Mouse (Mus musculus) gastrocnemius, adult 2 months (tissue): ENCODE data around the gene Dstn. TPM values are rescaled to one million over a fixed set of nuclear protein-coding genes. Genes with fewer than 3 reads are reported as not detected.
A peak's percentile ranks its signal among the peaks of the same experiment; 100 is the strongest.

ENCODE experiments used
- DNase-seq: peaks from one replicate; pipeline ENCODE4 v3.0.0; 2022
- H3K27ac ChIP-seq: fragments of 200-600 bp; 2 replicates; pipeline ENCODE4 v1.8.1; 2022; ENCODE audit warnings: mild to moderate bottlenecking
- H3K4me3 ChIP-seq: fragments of 200-600 bp; 2 replicates; pipeline ENCODE4 v1.8.1; 2022; ENCODE audit warnings: mild to moderate bottlenecking, moderate library complexity
- CTCF ChIP-seq: fragments of 200-600 bp; IDR thresholded peaks from 2 replicates; pipeline ENCODE4 v1.8.1; 2022; ENCODE audit warnings: antibody characterized with exemption, mild to moderate bottlenecking, moderate library complexity
- intact Hi-C: fragments of 180-260 bp; cut with DNase I; formaldehyde crosslinking; loops from one replicate; pipeline ENCODE4 v1.15.1; 2025
- total RNA-seq, 2 experiments: library from RNA; stranded (reverse); gene quantifications; 2 replicates each; pipeline ENCODE4 v1.2.3; 2021

Dstn gene
- total RNA-seq, 2 experiments from 2014 or later: 24.9 to 28.2 TPM

DNA sequence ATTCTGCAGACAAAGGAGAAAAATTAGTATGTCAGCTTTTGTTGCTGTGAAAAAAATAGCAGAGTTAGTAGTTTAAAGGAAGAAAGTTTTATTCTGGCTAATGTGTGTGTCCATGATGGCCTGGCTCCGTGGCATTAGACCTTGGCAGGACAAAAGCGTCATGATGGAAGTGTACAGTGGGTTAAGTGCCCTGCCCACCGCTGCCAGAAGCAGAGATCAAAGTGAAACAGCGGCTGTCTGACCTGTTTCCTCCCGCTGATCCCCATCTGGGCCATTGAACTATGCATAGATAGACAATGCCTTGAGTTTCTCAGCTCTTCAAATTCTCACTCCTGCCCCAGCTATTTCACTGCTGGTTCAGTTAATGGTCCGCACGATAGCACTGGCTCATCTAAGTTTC lies 9.0 kb downstream of the Dstn start:
- H3K4me3 ChIP-seq: peak overlapping the region; percentile 13
- H3K27ac ChIP-seq: peak overlapping the region; percentile 38

DNA sequence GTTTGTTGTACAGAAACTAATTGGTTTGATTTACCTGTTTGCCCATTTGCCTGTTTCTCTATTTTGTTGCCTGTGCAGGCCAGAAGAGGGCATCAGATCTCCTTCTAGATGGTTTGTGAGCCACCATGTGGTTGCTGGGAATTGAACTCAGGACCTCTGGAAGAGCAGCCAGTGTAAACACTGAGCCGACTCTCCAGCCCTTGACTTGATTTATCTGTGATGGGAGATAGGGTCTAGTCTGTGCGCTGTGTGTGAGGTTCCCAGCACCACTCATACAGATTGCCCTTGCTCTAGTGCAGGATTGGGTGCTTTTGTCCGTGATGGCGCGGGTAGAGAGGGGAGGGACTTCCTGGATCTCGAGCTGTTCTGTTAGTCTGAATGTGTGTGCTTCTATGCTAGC lies 10.7 kb downstream of the Dstn start:
- Histone ChIP-seq H3K4me3 (no peak overlapping the region), H3K27ac (no peak overlapping the region)
- no peak for TF ChIP-seq CTCF
- intact Hi-C loops: no loop called here
- no peak for DNase-seq

More for the DNA sequence above, 9.0 kb downstream of the Dstn start:
- TF ChIP-seq CTCF: no peak
- no peak for DNase-seq
- intact Hi-C loops: no loop called here

DNA sequence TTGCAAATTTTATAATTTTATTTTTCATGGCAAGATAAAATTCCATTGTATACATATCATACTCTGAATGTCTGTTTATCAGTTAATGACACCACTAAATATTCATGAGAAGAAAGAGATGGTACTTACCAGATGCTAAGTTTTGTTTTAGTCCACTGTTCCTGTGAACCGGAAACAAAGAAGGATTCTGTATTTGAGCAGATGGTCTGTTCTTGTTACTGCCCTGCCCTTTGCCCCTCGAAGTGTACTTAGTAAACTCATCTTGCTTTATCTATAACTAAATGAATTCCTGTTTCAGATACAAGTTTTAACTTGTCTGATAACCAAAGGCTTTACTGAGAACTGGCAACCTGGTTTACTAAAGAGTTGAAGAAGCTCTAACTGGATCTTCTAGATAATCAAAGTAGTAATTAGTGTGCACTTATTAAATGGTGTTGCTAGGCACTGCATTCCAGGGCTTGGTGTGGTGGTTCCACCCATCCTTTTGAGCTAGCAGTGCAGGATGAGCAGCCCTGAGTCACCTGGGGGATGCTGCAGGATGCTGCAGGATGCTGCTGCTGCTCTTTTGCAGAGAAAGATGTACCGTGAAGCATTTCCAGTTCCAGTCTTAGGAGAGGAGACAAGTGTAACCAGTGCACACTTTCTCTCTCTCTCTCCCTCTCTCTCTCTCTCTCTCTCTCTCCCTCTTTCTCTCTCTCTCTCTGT lies 14.6 kb downstream of the Dstn start:
- DNase-seq: no peak
- intact Hi-C loops: no loop called here
- Histone ChIP-seq H3K27ac (no peak overlapping the region), H3K4me3 (no peak overlapping the region)
- TF ChIP-seq CTCF: no peak

DNA sequence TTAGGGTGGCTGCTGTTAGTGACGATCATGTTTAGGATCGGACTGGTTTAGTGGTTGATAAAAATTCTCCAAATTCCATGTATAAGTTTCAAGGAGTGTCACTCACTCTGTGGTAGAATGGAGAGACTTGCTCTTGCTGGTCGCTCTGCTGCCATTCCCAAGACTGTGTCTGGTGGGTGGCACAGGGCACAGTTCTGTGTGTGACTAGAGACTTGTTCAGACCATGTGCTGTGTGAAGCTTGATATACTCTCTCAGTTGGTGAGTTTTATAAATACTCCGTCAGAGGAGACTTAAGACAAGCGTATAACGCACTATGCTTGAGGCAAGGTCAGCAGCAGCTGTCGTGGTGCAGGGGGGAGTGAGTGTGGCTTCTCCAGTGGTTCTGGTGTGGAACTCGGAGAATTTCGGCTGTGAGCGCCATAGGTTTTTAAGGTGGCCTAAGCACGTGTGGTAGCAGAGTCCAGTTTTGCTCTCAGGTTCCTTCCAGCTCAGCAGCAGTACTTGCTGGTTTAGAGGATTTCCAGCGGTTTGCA lies 17.3 kb downstream of the Dstn start:
- H3K27ac ChIP-seq: peak overlapping the region; percentile 48; the same call in 1 of the 2 replicates
- no peak for TF ChIP-seq CTCF
- DNase-seq: no peak
- intact Hi-C loops: no loop called here
- H3K4me3 ChIP-seq: no peak overlapping the region

DNA sequence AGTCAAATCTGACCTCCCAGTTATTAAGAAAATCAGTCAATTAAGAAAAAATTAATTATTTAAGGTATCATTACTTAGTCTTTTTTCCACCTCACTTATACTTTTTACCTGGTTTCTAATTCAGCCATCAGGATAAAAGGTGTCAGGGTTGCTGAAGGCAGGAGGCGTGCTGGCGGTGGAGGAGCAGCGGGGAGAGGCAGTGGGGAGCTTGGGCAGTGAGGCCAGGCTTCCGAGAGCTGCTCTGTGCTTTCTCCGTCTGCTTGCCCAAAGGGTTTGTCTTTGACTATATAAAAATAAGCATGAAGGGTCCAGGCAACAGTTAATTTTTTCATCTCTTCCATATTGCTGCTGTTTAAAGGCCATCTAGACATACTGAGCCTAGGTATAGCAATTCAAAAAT lies 18.4 kb downstream of the Dstn start:
- no peak for DNase-seq
- Histone ChIP-seq H3K27ac (no peak overlapping the region), H3K4me3 (no peak overlapping the region)
- no peak for TF ChIP-seq CTCF
- intact Hi-C loops: no loop called here

DNA sequence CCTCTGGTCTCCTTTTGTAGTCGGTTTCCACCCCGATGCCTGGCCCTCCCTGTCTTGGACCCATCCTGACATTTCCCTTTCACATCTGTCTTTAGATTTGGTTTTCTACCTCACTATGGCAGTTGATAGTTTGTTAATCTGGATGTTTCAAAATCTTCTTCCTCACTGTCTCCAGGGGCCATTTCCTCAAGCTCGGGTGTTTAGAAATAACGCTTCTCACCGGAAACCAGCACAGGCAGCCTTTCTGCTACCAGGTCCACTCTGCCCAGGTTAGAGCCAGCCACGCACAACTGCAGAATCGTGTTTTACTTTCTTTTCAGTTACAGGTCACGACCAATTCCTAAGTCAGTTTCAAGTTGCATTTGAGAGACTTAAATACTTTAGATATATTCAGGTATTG lies 19.3 kb downstream of the Dstn start:
- H3K27ac ChIP-seq: no peak overlapping the region
- intact Hi-C loops: no loop called here
- H3K4me3 ChIP-seq: no peak overlapping the region
- no peak for TF ChIP-seq CTCF
- no peak for DNase-seq

DNA sequence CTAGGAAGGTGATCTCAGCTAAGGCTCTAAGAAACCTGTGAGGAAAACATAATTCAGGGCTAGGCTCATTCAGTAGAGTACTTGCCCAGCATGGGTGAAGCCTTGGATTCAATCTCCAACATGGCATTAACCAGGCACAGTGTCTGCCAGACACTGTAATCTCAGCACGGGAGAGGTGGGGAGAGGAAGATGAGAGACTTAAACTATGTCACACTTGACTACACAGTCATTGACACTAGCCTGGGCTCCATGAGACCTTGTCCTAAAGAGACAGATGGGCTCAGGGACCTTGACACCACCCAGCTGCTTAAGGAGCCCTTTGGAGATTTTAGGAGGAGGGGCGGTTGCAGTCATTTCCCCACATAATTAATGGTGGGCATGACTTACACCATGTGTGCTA lies 22.7 kb downstream of the Dstn start:
- intact Hi-C loops: no loop called here
- DNase-seq: no peak
- H3K27ac ChIP-seq: no peak overlapping the region
- no peak overlapping the region for H3K4me3 ChIP-seq
- no peak for TF ChIP-seq CTCF

DNA sequence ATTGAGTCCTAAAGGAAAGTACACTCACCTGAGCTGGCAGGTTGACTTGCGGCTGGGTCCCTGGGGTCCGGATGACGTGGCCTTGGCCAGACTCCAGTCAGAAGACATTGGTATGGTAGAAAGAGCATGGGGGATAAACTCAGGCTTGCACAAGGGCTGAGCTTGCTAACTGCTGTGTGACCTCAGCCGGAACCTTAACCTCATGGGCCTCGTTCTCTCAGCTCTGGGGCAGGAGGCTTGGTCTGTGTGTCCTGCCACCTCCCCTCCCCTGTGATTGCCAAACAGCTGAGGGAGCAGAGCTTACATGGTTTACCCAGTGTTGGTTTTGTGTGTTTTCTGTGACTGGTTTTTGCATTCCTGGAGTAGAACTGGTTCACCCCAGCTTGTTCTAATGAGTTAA lies 25.3 kb downstream of the Dstn start:
- intact Hi-C loops: no loop called here
- no peak overlapping the region for H3K4me3 ChIP-seq
- H3K27ac ChIP-seq: no peak overlapping the region
- DNase-seq: no peak
- no peak for TF ChIP-seq CTCF

DNA sequence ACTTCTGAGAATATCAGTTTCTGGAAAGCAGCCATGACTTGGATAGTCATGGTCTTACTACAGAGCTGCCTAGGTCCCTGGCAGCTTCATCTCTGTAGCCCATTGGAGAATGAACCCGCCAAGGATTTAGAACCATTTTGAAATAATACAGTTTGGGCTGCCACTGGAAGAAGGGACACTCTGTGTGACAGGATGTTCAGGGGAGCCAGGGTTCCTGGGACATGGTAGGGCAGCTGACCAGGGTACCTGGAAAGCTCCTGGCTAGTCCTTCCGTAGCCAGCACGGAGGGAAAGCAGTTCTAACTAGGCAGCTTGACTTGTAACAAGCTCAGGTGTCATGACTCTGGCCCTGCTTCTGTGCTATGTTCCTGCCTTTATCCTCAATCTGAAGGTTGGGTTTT lies 29.7 kb downstream of the Dstn start:
- no peak overlapping the region for H3K27ac ChIP-seq
- intact Hi-C loops: no loop called here
- TF ChIP-seq CTCF: no peak

DNA sequence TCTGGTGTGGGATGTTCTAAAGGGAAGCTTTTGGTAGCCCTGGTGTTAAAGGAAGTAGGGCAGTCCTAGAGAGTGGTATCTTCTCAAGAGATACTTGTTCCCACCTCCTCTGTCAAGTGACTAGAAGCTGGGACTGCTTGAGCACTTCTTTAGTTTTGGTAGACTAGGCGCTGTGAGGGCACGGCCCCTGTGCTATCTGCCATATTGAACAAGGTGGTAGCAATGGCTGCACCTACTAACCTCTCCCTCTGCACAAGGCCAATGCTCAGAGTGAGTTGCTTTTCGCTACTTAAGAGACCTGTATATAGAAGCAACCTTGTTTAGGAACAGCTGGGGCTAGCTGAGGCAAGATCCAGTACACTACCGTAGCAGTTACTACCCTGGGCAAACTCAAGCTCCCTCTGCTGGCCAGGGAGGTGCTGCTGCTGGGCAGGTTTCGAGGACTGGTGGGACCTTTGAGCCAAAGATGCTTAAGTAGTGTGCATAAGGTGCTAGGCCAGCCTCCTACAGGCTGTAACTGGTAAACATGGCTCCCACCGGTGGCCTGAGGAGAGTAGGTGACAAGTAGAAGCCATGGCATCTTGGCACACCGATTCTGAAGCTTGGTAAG lies 30.5 kb downstream of the Dstn start:
- peak; percentile 62 for TF ChIP-seq CTCF
- Histone ChIP-seq H3K27ac (no peak overlapping the region), H3K4me3 (no peak overlapping the region)
- intact Hi-C loops: no loop called here
- DNase-seq: peak; percentile 44

More for the DNA sequence above, 29.7 kb downstream of the Dstn start:
- no peak overlapping the region for H3K4me3 ChIP-seq
- DNase-seq: no peak

DNA sequence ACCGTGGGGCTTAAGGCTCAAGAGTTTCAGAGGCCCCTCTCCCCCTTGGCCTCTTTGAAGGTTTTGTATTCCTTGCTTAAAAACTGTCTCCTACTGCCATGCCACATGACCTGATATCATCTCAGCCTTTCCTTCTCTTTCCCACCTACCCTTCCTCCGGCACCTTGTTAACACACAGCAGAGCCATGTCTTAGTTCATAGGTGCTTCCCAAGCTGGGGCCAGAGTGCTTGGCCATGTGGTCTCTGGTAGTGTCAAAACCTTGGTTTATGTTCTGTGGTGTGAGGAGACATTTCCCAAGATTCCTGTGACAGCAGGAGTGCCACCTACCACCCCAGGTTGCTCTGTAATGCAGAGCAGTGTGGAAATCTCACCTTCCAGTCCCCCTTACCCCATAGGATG lies 31.3 kb downstream of the Dstn start:
- TF ChIP-seq CTCF: no peak
- H3K27ac ChIP-seq: no peak overlapping the region
- no peak for DNase-seq
- H3K4me3 ChIP-seq: no peak overlapping the region
- intact Hi-C loops: no loop called here

DNA sequence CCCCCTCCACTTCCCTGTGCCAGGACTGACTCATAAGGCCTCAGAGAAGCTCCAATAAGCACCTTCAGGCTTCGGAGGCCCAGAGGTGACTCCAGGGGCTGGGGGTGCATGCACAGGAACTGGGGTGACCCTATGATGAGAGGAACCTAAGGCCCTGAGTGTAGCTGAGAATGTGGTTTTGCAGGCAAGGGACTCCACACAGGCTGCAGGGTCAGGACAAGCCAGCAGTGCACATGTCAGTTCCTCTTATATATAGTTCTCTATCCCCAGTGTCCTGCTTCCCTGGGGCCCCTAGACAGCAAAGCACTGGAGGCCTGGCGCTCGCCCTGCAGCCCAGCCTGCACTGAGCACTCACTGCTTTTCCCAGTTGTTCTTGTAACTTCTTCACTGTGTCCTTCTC lies 32.9 kb downstream of the Dstn start:
- intact Hi-C loops: no loop called here
- DNase-seq: peak; percentile 11
- no peak overlapping the region for H3K27ac ChIP-seq
- H3K4me3 ChIP-seq: no peak overlapping the region
- TF ChIP-seq CTCF: no peak

DNA sequence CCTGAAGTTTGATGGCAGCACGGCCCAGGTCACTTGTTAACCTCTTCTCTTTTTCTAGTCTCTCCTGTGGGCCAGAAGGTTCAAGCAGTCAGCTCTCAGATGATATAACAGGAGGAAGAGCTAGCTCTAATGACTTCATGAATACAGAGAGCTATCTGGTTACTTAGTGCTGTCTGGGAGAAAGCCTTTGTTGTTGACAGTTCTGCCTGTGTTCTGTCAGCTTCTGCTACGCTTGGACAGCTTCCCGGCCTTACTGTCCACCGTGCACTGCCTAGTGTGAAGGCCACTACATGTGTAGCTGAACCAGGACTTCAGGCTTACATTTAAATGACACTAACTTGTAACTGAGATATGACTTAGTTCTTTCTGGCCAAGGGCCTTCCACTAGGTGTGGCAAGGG lies 33.3 kb downstream of the Dstn start:
- H3K4me3 ChIP-seq: no peak overlapping the region
- peak; percentile 2 for DNase-seq
- no peak overlapping the region for H3K27ac ChIP-seq
- intact Hi-C loops: no loop called here
- TF ChIP-seq CTCF: no peak

DNA sequence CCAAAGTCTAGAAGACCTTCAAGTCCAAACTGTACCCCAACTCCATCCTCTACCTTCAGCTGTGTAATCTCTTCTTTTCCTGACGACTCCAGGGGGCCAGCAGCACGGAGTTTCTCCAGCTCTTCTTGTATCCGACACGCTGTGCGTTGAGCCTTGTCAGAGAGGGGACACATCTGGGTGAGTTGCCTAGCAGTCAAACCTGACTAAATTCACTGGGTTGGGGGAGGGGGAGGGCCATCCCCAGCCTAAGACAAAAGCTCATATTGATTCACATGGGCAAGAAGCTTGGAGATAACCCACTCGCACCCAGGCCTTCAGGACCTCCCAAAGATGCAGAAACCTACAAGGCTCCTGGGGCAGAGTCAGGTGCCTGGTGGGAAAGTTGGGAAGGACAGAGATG lies 34.1 kb downstream of the Dstn start:
- no peak for TF ChIP-seq CTCF
- peak; percentile 5 for DNase-seq
- intact Hi-C loops: no loop called here
- H3K27ac ChIP-seq: no peak overlapping the region
- no peak overlapping the region for H3K4me3 ChIP-seq
